Mouse (Mus musculus) limb, embryonic 14.5 days (tissue): ENCODE data around the gene Eya3. TPM values are rescaled to one million over a fixed set of nuclear protein-coding genes. Genes with fewer than 3 reads are reported as not detected.

ENCODE experiments used
- ATAC-seq: fragments of 200-750 bp; cut with Nextera tagmentation; 2 replicates; pipeline ENCODE4 v1.8.0; 2017; ENCODE audit warnings: low read depth, moderate number of reproducible peaks, moderate TSS enrichment; ENCODE audit not compliant: low FRiP score
- DNase-seq: peaks from one replicate; pipeline ENCODE4 v3.0.0-alpha.2; 2015; ENCODE audit warnings: low spot score
- H3K27ac ChIP-seq: fragments of 300-500 bp; sonication (generic); replicated peaks from 2 replicates; pipeline ENCODE4 v1.5.1; 2014; ENCODE audit warnings: low read depth, mild to moderate bottlenecking, low read length, moderate library complexity, mixed read lengths
- H3K27me3 ChIP-seq: fragments of 300-500 bp; sonication (generic); 2 replicates; pipeline ENCODE4 v1.6.1; 2014; ENCODE audit warnings: low read length, mixed read lengths; ENCODE audit not compliant: control insufficient read depth, insufficient read depth
- H3K36me3 ChIP-seq: fragments of 300-500 bp; sonication (generic); 2 replicates; pipeline ENCODE4 v1.6.1; 2014; ENCODE audit warnings: mild to moderate bottlenecking, low read length, moderate library complexity, mixed read lengths; ENCODE audit not compliant: control insufficient read depth, insufficient read depth
- H3K4me1 ChIP-seq: fragments of 300-500 bp; sonication (generic); 2 replicates; pipeline ENCODE4 v1.6.1; 2014; ENCODE audit warnings: antibody characterized with exemption, low read length, mixed read lengths; ENCODE audit not compliant: control insufficient read depth, insufficient read depth
- H3K4me2 ChIP-seq: fragments of 300-500 bp; sonication (generic); replicated peaks from 2 replicates; pipeline ENCODE4 v1.6.1; 2014; ENCODE audit warnings: low read depth, mild to moderate bottlenecking, low read length, moderate library complexity; ENCODE audit not compliant: severe bottlenecking
- H3K4me3 ChIP-seq: fragments of 300-500 bp; sonication (generic); replicated peaks from 2 replicates; pipeline ENCODE4 v1.5.1; 2014; ENCODE audit warnings: low read length
- H3K9ac ChIP-seq: fragments of 300-500 bp; sonication (generic); 2 replicates; pipeline ENCODE4 v1.6.1; 2014; ENCODE audit warnings: mild to moderate bottlenecking, low read depth, low read length, moderate library complexity; ENCODE audit not compliant: severe bottlenecking
- H3K9me3 ChIP-seq: fragments of 300-500 bp; sonication (generic); 2 replicates; pipeline ENCODE4 v1.6.1; 2016; ENCODE audit warnings: low read length; ENCODE audit not compliant: control insufficient read depth
- POLR2A ChIP-seq: fragments of 200-500 bp; IDR thresholded peaks from 2 replicates; pipeline ENCODE4 v1.8.0; 2012; ENCODE audit warnings: inconsistent platforms, mild to moderate bottlenecking, moderate library complexity, borderline replicate concordance; ENCODE audit not compliant: insufficient read depth, insufficient read length; ENCODE audit errors: extremely low read depth
- WGBS: fragments of 180-500 bp; shearing (Covaris S2); extraction: QIAGEN DNeasy Blood & Tissue Kit; methylation state at CpG from one replicate; pipeline ENCODE4 v1.1.7; 2014; 5-methylcytosine and 5-hydroxymethylcytosine counted together
- polyA plus RNA-seq, 2 experiments: library from polyadenylated mRNA; depleted of rRNA in 1 of 2; stranded (reverse) in 1 of 2; unstranded in 1 of 2; fragments of >200 nt; fragmentation: Nextera tagmentation in 1 of 2; extraction: Ambion mirVana in 1 of 2; gene quantifications; 2 replicates each; pipeline versions ENCODE4 v1.2.1 to v1.2.3; 2012 to 2014

Gene Eya3
- polyA plus RNA-seq, 2 experiments = 24.3 to 42.0 TPM

GRCm38 (mm10) chr4:132731616-132732015, 92.8 kb downstream of the Eya3 start:
- WGBS = 60% methylated on average over 12 of the region's 12 CpGs
- H3K4me3 ChIP-seq = peak overlapping the region; percentile 61
- no peak for TF ChIP-seq POLR2A
- H3K4me1 ChIP-seq = peaks cover 6% of the 10 kb centered on the region; the same call in 1 of the 2 replicates
- H3K27me3 ChIP-seq = no peaks in the 10 kb centered on the region
- no peak overlapping the region for H3K27ac ChIP-seq
- peak overlapping the region; percentile 84 for H3K4me2 ChIP-seq
- ATAC-seq (no peak), DNase-seq (no peak)
- peak overlapping the region; percentile 60 for H3K9ac ChIP-seq
- no peaks in the 10 kb centered on the region for H3K9me3 ChIP-seq
- H3K36me3 ChIP-seq = peaks cover 11% of the 10 kb centered on the region; the same call in 1 of the 2 replicates

GRCm38 (mm10) chr4:132732148-132732684, 93.4 kb downstream of the Eya3 start, which contains the start of gene Xkr8:
Gene Xkr8, minus strand, starts transcription at chr4:132732546.
- Histone ChIP-seq H3K27me3 (no peaks in the 10 kb centered on the region), H3K27ac (no peak within 1 kb of the TSS), H3K9ac (peak within 1 kb of the TSS; percentile 60), H3K4me3 (peak within 1 kb of the TSS; percentile 61), H3K4me2 (peak within 1 kb of the TSS; percentile 84), H3K36me3 (peaks cover 10% of the 10 kb centered on the region; the same call in 1 of the 2 replicates), H3K4me1 (peaks cover 6% of the 10 kb centered on the region; the same call in 1 of the 2 replicates), H3K9me3 (no peaks in the 10 kb centered on the region)
- peak; percentile 95 for ATAC-seq
- no peak for TF ChIP-seq POLR2A
- WGBS = 6% methylated on average over 32 of the region's 34 CpGs
- DNase-seq = peak; percentile 86

- no peak for ATAC-seq
- 94% methylated on average over 25 of the region's 25 CpGs for WGBS
- TF ChIP-seq POLR2A = no peak
Measured at GRCm38 (mm10) chr4:132733071-132733770, 94.4 kb downstream of the Eya3 start.

GRCm38 (mm10) chr4:132734766-132735165, 96.0 kb downstream of the Eya3 start:
- Histone ChIP-seq H3K27ac (no peak overlapping the region), H3K9me3 (no peaks in the 10 kb centered on the region), H3K9ac (no peak overlapping the region), H3K4me1 (peaks cover 6% of the 10 kb centered on the region; the same call in 1 of the 2 replicates), H3K27me3 (no peaks in the 10 kb centered on the region), H3K36me3 (no peaks in the 10 kb centered on the region), H3K4me3 (no peak overlapping the region), H3K4me2 (no peak overlapping the region)
- DNase-seq (no peak), ATAC-seq (no peak)
- no peak for TF ChIP-seq POLR2A
- WGBS = 89% methylated on average over 2 of the region's 2 CpGs

More at GRCm38 (mm10) chr4:132733071-132733770, 94.4 kb downstream of the Eya3 start:
- H3K4me3 ChIP-seq = no peak overlapping the region
- H3K9ac ChIP-seq = no peak overlapping the region
- no peaks in the 10 kb centered on the region for H3K27me3 ChIP-seq
- peaks cover 6% of the 10 kb centered on the region; the same call in 1 of the 2 replicates for H3K4me1 ChIP-seq
- 0 out of 2 replicates have a peak, but pooled peaks cover under 1% of the 10 kb centered on the region for H3K36me3 ChIP-seq
- no peak overlapping the region for H3K27ac ChIP-seq
- H3K4me2 ChIP-seq = no peak overlapping the region
- H3K9me3 ChIP-seq = no peaks in the 10 kb centered on the region
- DNase-seq = no peak

- no peaks in the 10 kb centered on the region for H3K9me3 ChIP-seq
- no peak overlapping the region for H3K9ac ChIP-seq
- 77% methylated on average over 2 of the region's 2 CpGs for WGBS
- H3K27me3 ChIP-seq = no peaks in the 10 kb centered on the region
- H3K4me1 ChIP-seq = peaks cover 6% of the 10 kb centered on the region; the same call in 1 of the 2 replicates
- H3K4me3 ChIP-seq = no peak overlapping the region
- H3K36me3 ChIP-seq = no peaks in the 10 kb centered on the region
- H3K4me2 ChIP-seq = no peak overlapping the region
- TF ChIP-seq POLR2A = no peak
- no peak for DNase-seq
- no peak overlapping the region for H3K27ac ChIP-seq
- ATAC-seq = no peak
Measured at GRCm38 (mm10) chr4:132735389-132735788, 96.6 kb downstream of the Eya3 start.
